Mouse (Mus musculus) MEL (cell line): ENCODE measurements around the gene Slain2.

ENCODE experiments used
- CTCF ChIP-seq, 3 experiments: IDR thresholded peaks in 2 of 3; conservative IDR thresholded peaks in 1 of 3; 2 replicates each; pipeline ENCODE4 v1.5.1; 2011 to 2012; ENCODE audit warnings: low read length in 3 of 3, low read depth in 2 of 3, mild to moderate bottlenecking in 2 of 3, improper control_type of control experiment in 1 of 3, inconsistent platforms in 1 of 3, mixed read lengths in 1 of 3, moderate library complexity in 1 of 3; ENCODE audit not compliant: control insufficient read depth in 1 of 3, insufficient read depth in 1 of 3, poor library complexity in 1 of 3, severe bottlenecking in 1 of 3
- ELF1 ChIP-seq: IDR thresholded peaks from 2 replicates; pipeline ENCODE4 v1.6.1; 2014; ENCODE audit warnings: low read depth, mild to moderate bottlenecking, inconsistent platforms, low read length, improper control_type of control experiment, moderate library complexity
- GATA1 ChIP-seq: IDR thresholded peaks from 2 replicates; pipeline ENCODE4 v1.6.1; 2011; ENCODE audit warnings: low read depth, low read length, improper control_type of control experiment
- MAX ChIP-seq: IDR thresholded peaks from 2 replicates; pipeline ENCODE4 v1.6.1; 2011; ENCODE audit warnings: low read length, improper control_type of control experiment
- MYB ChIP-seq: IDR thresholded peaks from 2 replicates; pipeline ENCODE4 v1.6.1; 2011; ENCODE audit warnings: mild to moderate bottlenecking, low read depth, low read length, improper control_type of control experiment
- POLR2A ChIP-seq, 2 experiments: IDR thresholded peaks; 2 replicates each; pipeline ENCODE4 v1.6.1; 2011 to 2012; ENCODE audit warnings: low read length in 2 of 2, mild to moderate bottlenecking in 2 of 2, control low read depth in 1 of 2, improper control_type of control experiment in 1 of 2, low read depth in 1 of 2, moderate library complexity in 1 of 2; ENCODE audit not compliant: control insufficient read depth in 1 of 2, insufficient read depth in 1 of 2, poor library complexity in 1 of 2
- ZC3H11A ChIP-seq: IDR thresholded peaks from 2 replicates; pipeline ENCODE4 v1.6.1; 2012; ENCODE audit warnings: low read depth, mild to moderate bottlenecking, inconsistent platforms, low read length, improper control_type of control experiment

- TF ChIP-seq CTCF (IDR thresholded peaks at IDR 0.05 in 2 of 3, conservative IDR thresholded peaks at IDR 0.05 in 1 of 3; ENCODE audit: control insufficient read depth in 1 of 3, insufficient read depth in 1 of 3, low read depth in 2 of 3, low read length in 3 of 3, poor library complexity in 1 of 3, severe bottlenecking in 1 of 3) (no peak), MAX (no peak), ELF1 (no peak), ZC3H11A (no peak), GATA1 (no peak), POLR2A (IDR thresholded peaks at IDR 0.05; ENCODE audit: control insufficient read depth in 1 of 2, insufficient read depth in 1 of 2, low read depth in 1 of 2, low read length in 2 of 2, poor library complexity in 1 of 2) (no peak), MYB (no peak)
Observed at GRCm38 (mm10) chr5:72920416-72920815, 6.3 kb downstream of the Slain2 start.
